Mouse (Mus musculus) ES-E14 (cell line): ENCODE measurements around the gene Plcb2. TPM values are rescaled to one million over a fixed set of nuclear protein-coding genes. Genes with fewer than 3 reads are reported as not detected.

Source experiments
- DNase-seq: peaks from one replicate; pipeline ENCODE4 v3.0.0-alpha.2; 2013; ENCODE audit warnings: low read depth, low spot score
- H3K27ac ChIP-seq: 2 replicates; pipeline ENCODE4 v1.5.1; 2012; ENCODE audit warnings: low read depth, mild to moderate bottlenecking, low read length, moderate library complexity, mixed read lengths; ENCODE audit not compliant: poor library complexity, insufficient read depth, severe bottlenecking
- H3K36me3 ChIP-seq: 2 replicates; pipeline ENCODE4 v1.6.1; 2012; ENCODE audit warnings: mild to moderate bottlenecking, low read length, moderate library complexity, mixed read lengths; ENCODE audit not compliant: control insufficient read depth, poor library complexity, insufficient read depth, severe bottlenecking
- H3K4me1 ChIP-seq, 2 experiments: fragments of 150-350 bp in 1 of 2; sonication (generic) in 1 of 2; 2 replicates each; pipeline ENCODE4 v1.6.1; 2012; ENCODE audit warnings: low read length in 2 of 2, mild to moderate bottlenecking in 1 of 2, mixed read lengths in 1 of 2; ENCODE audit not compliant: control insufficient read depth in 2 of 2, insufficient read depth in 2 of 2, poor library complexity in 1 of 2
- H3K4me3 ChIP-seq, 2 experiments: fragments of 150-350 bp in 1 of 2; sonication (generic) in 1 of 2; 2 replicates each; pipeline ENCODE4 v1.5.1; 2012; ENCODE audit warnings: low read length in 2 of 2, low read depth in 1 of 2, mild to moderate bottlenecking in 1 of 2, mixed read lengths in 1 of 2; ENCODE audit not compliant: insufficient read depth in 1 of 2, poor library complexity in 1 of 2, severe bottlenecking in 1 of 2
- H3K9ac ChIP-seq: 2 replicates; pipeline ENCODE4 v1.6.1; 2012; ENCODE audit warnings: low read depth, mild to moderate bottlenecking, low read length, mixed read lengths; ENCODE audit not compliant: poor library complexity, insufficient read depth, severe bottlenecking
- H3K9me3 ChIP-seq: fragments of 150-350 bp; sonication (generic); 2 replicates; pipeline ENCODE4 v1.6.1; 2012; ENCODE audit warnings: low read depth, mild to moderate bottlenecking, low read length; ENCODE audit not compliant: control insufficient read depth, insufficient read depth
- CHD2 ChIP-seq: IDR thresholded peaks from 2 replicates; pipeline ENCODE4 v1.6.1; 2014; ENCODE audit warnings: mild to moderate bottlenecking, low read depth, low read length, inconsistent platforms
- HCFC1 ChIP-seq: IDR thresholded peaks from 2 replicates; pipeline ENCODE4 v1.6.1; 2012; ENCODE audit warnings: low read length, inconsistent platforms, borderline replicate concordance; ENCODE audit not compliant: insufficient read depth
- MAFK ChIP-seq: IDR thresholded peaks from 2 replicates; pipeline ENCODE4 v1.6.1; 2014; ENCODE audit warnings: mild to moderate bottlenecking, low read depth, low read length, inconsistent platforms; ENCODE audit not compliant: insufficient read depth
- ZC3H11A ChIP-seq: IDR thresholded peaks from 2 replicates; pipeline ENCODE4 v1.6.1; 2012; ENCODE audit warnings: low read depth, mild to moderate bottlenecking, inconsistent platforms, low read length, borderline replicate concordance
- ZNF384 ChIP-seq: IDR thresholded peaks from 2 replicates; pipeline ENCODE4 v1.6.1; 2012; ENCODE audit warnings: low read depth, low read length, inconsistent platforms
- in situ Hi-C, 2 experiments: fragments of 600-800 bp; cut with MboI; formaldehyde crosslinking; loops; one replicate each; pipeline ENCODE4 v1.15.1; 2025; ENCODE audit warnings: low sequenced_read_pairs in 2 of 2, inconsistent platforms in 1 of 2; ENCODE audit not compliant: unreplicated experiment in 2 of 2
- total RNA-seq: library from RNA; depleted of rRNA; stranded (reverse); fragments of 300-350 nt; gene quantifications from 2 replicates; pipeline ENCODE4 v1.2.3, GENCODE M21; 2012; rRNA removed

The Plcb2 gene
- 0.09 TPM in 1 of 2 replicates, not detected in the other for total RNA-seq

DNA sequence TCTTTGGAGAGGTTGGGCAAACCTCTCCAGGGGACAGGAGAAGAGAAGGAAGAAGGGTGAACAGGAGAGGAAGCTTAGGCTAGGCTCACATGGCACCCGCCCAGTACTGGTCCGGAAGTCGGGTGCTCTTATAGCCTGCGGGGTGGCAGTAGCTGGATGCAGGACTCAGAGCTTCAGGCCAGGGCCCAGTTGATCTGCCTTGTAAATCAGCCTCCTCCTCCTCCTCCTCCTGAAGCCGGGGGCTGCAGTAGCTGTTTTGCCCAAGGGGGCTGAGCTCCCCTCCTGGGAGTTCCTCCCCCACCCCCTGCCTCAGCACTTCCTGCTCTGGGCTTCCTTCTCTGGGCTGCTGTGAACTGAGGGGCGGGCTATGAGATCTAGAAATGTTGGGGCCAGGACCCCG is at the start of gene Plcb2:
Gene Plcb2 (minus strand): TSS at position 102 of the 400 bp plus-strand sequence.
- TF ChIP-seq ZNF384 (no peak), CHD2 (no peak), MAFK (no peak), ZC3H11A (no peak), HCFC1 (no peak)
- H3K27ac ChIP-seq, result no peak within 1 kb of the TSS
- H3K4me1 ChIP-seq, result peaks cover 0 to 4% of the 10 kb centered on the region in 2 experiments; a peak in 1 of 4 replicates
- no peak for DNase-seq
- in situ Hi-C loops, result no loop called here
- H3K4me3 ChIP-seq, result no peak within 1 kb of the TSS
- no peak within 1 kb of the TSS for H3K9ac ChIP-seq
- no peaks in the 10 kb centered on the region for H3K9me3 ChIP-seq
- H3K36me3 ChIP-seq, result no peaks in the 10 kb centered on the region

GRCm38 (mm10) chr2:118776295-118776694 is 48.1 kb upstream of the Plcb2 start:
- in situ Hi-C loops, result no loop called here
- H3K27ac ChIP-seq, result no peak overlapping the region
- no peak for DNase-seq
- H3K9me3 ChIP-seq, result no peaks in the 10 kb centered on the region
- no peak overlapping the region for H3K9ac ChIP-seq
- TF ChIP-seq MAFK, result no peak
- no peak for TF ChIP-seq CHD2
- no peak for TF ChIP-seq ZC3H11A
- TF ChIP-seq ZNF384, result no peak
- TF ChIP-seq HCFC1, result no peak
- H3K36me3 ChIP-seq, result no peaks in the 10 kb centered on the region
- H3K4me1 ChIP-seq, result no peaks in the 10 kb centered on the region
- no peak overlapping the region for H3K4me3 ChIP-seq

GRCm38 (mm10) chr2:118775846-118776245 is 47.6 kb upstream of the Plcb2 start:
- Histone ChIP-seq H3K27ac (no peak overlapping the region), H3K36me3 (no peaks in the 10 kb centered on the region), H3K4me3 (no peak overlapping the region), H3K9ac (no peak overlapping the region), H3K4me1 (no peaks in the 10 kb centered on the region), H3K9me3 (no peaks in the 10 kb centered on the region)
- TF ChIP-seq ZNF384, result no peak
- no peak for TF ChIP-seq CHD2
- no peak for TF ChIP-seq HCFC1
- TF ChIP-seq MAFK, result no peak
- no peak for TF ChIP-seq ZC3H11A
- no peak for DNase-seq
- in situ Hi-C loops, result no loop called here

DNA sequence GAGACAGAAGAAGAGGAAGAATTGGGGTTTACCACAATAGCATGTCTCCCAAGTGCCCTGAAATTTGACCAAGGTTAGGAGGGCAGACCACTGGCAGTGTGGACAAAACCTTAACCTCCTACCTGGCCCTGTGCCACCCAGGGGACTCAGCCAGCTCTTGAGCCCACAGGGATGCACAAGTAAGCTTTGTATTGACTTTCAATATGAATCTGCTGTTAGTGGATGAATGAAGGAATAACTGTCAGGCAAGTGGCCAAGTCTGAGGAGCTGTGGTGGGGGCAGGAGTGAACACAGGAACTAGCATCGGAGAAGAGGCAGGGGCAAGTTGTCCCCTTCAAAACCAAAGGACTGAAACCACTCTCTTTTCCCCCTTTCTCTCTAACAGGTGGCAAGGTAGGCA is 47.2 kb upstream of the Plcb2 start:
- H3K9me3 ChIP-seq, result no peaks in the 10 kb centered on the region
- in situ Hi-C loops, result no loop called here

GRCm38 (mm10) chr2:118774536-118774935 is 46.3 kb upstream of the Plcb2 start:
- Histone ChIP-seq H3K4me3 (no peak overlapping the region), H3K4me1 (no peaks in the 10 kb centered on the region), H3K9ac (no peak overlapping the region), H3K9me3 (no peaks in the 10 kb centered on the region), H3K27ac (no peak overlapping the region), H3K36me3 (no peaks in the 10 kb centered on the region)
- in situ Hi-C loops, result no loop called here
- no peak for DNase-seq
- TF ChIP-seq CHD2 (no peak), HCFC1 (no peak)

More for the DNA sequence above, 47.2 kb upstream of the Plcb2 start:
- H3K4me3 ChIP-seq, result no peak overlapping the region
- no peak for DNase-seq
- no peaks in the 10 kb centered on the region for H3K4me1 ChIP-seq
- H3K9ac ChIP-seq, result no peak overlapping the region
- H3K27ac ChIP-seq, result no peak overlapping the region
- TF ChIP-seq MAFK (no peak), ZNF384 (no peak), ZC3H11A (no peak), CHD2 (no peak), HCFC1 (no peak)
- H3K36me3 ChIP-seq, result no peaks in the 10 kb centered on the region
